Mouse (Mus musculus) cerebellum, adult 9-10 months (tissue): ENCODE measurements around the gene Fus.
A peak's percentile ranks its signal among the peaks of the same experiment; 100 is the strongest.

Experiments used
- DNase-seq: peaks from one replicate; pipeline ENCODE4 v3.0.0; 2022

The Fus gene

GRCm38 (mm10) chr7:127946470-127947023 lies 20.7 kb upstream of the Fus start, which contains the start of gene Prss36:
TSS of gene Prss36 (minus strand) at chr7:127946725.
- no peak for DNase-seq

GRCm38 (mm10) chr7:127952864-127953581 lies 14.2 kb upstream of the Fus start:
- DNase-seq = no peak

DNA sequence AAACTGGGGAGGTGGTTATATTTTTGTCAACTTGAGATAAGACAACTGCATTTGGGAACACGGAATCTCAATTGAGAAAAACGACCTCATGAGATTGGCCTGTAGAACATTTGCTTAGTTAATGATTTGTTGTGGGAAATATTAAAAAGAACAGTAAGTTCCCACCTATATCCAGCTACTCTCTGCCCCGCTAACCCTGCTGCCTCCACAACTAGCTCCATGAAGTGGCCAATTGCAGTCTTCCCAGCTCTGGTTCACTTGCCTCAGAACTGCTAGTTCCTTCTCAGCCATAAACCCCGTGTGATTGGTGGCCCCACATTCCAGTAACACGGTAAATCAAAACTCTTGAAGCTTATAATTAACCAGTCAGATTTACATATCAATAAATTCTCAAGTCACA lies 7.9 kb upstream of the Fus start:
- no peak for DNase-seq

GRCm38 (mm10) chr7:127966371-127966918 lies 812 bp upstream of the Fus start:
- peak; percentile 44 for DNase-seq

DNA sequence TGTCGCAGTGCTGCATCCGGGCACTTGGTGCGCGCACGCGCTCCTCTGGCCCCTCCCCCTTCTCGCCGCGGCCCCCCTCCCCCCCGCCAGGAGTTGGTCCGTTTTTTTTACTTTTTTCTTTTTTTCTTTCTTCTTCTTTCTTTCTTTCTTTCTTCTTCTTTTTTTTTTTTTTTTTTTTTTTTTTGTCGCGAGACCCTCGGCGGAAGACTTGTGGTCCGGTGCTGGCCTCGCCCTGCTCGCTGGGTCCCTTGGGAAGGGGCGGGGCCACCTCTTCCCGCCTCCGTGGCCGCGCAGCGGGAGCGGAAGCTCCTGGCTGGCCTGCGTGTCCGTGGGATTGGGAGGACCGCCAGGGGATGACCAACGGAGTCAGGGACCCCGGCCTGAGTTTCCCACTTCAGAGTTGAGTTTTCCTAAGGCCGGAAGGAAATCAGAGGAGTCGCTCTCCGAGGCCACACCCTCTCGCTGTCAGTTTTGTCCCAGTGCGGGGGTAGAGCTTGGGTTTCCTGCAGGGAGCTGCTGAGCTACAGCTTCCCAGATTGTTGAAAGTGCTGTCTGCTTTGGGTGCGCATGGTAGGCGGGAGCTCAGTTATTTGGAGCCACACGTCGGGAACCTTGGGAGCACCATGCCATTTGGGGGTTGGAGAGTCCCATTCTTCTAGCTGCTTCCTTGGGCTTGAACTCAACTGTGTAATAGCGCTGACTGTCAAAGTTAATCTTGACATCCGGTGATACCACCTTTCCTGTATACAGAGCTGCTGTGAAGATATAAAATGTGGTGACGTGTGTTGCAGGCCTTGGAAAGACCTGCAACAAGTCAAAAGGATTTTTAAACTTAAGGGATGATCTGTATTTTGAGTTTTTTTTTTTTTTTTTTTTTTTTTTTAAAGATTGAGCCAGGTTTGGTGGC lies 918 bp downstream of the Fus start:
- DNase-seq = peak; percentile 75

DNA sequence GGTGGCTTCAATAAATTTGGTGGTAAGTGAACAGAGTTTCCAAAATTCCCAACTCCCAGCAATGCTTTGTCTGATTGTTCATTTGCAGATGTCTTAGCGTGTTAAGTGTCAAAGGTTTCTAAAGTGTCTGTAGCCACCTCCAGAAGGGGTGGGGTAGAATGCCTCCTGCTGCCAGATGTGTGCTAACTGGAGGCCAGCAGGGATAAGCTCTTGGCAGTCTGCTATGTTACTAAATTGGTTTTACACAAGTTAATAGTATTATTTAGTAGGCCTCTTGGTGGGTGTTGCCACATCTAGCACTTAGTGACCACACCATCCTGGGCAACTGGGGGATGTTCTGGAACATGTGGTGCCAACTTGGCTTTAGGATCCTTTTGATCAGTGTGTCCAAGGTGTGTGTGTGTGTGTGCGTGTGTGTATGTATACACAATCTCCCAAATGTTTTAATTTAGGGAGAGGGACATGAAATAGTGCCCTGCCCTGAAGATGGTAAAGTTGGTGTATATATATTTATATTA lies 7.2 kb downstream of the Fus start:
- DNase-seq = no peak

GRCm38 (mm10) chr7:127978856-127979255 lies 11.6 kb downstream of the Fus start:
- no peak for DNase-seq

DNA sequence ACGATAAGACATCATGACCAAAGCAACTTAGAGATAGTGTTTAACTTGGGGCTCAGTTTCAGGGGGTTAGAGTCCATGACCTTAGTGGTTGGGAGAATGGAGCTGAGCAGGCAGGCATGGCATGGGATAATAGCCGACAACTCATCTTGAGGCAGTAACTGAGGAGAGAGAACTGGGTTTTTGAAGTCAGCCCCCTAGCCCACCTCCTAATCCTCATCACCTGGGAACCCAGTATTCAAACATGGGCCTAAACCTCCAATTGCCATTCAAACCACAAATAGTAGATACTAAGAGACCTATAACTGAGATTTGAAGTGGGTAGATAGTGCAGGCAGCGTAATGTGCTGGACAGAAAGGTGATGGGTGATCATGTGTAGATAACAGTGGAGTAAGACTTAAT lies 13.3 kb downstream of the Fus start:
- DNase-seq = no peak

- DNase-seq = no peak
Observed at GRCm38 (mm10) chr7:127988904-127989303, 21.6 kb downstream of the Fus start.

- peak; percentile 75 for DNase-seq
Observed at GRCm38 (mm10) chr7:127991643-127992487, 24.6 kb downstream of the Fus start.

DNA sequence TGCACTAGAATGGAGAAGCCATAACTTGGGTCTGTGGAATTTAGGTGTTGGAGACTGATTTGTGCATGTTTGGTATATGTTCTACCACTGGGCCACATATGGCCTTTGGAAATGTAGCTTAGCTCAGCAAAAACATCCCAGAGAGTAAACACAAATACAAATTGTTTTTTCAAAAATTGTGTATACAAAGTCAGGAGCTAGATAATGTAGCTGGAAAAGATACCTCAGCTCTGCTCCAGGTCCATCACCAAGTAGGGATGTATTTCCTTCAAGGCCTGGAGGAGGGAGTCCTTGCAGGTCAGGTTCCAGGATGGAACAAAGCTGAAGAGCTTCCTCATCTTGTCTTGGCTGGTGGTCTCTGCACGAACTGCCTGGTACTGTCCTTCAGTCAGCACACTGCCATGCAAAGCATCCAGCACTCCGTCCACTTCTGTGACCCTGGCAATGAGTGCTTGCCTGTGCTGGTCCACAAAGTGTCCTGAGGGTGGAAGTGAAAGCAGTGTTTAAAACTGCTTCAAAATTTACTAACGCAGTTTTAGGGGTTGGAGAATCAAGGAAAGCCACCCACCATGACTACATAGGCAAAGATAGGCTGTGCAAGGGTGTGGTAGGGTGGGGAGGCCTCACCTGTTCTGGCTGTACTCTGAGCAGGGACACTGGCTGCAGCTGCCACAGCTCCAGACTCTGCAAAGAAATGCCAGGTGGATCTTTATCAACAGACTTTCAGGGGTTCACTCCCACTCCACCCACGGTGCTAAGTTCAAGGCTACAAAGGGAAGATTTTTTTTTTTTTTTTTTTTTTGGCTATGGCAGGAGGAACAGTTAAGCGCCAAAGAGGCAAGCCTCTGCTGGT lies 25.5 kb downstream of the Fus start:
- DNase-seq = no peak

DNA sequence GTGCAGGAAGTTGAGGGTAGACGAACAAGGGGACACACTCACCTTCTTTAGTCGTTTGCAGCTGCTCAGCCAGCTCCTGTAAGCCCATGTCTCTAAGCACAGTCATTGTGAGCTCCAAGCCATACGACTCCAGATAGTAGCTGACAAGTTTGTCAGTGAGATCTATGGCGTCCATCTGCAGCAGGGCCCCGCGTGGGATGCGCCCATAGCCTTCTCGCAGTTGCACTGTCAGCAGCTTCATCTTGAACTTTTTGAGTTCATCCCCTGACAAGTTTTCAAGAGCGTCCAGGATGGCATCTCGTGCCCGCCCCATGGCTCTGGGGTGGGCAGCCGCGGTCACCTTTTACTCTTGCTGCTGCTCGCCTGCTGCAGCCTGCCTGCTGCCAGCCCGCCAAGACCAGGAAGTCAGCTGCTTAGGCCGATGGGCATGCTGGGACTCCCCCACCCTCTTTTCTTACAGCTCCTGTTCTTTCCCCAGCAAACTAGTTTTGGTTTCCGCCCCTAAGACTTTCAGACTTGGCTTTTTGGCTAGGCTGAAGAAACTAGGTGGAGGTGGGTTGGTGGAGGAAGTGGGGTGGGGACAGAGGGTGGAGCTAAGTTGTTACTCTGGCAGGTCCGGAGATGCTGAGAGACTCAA lies 26.2 kb downstream of the Fus start, which contains the start of gene Pycard:
Pycard (minus strand) TSS at position 527 of the 637 bp plus-strand sequence.
- no peak for DNase-seq

DNA sequence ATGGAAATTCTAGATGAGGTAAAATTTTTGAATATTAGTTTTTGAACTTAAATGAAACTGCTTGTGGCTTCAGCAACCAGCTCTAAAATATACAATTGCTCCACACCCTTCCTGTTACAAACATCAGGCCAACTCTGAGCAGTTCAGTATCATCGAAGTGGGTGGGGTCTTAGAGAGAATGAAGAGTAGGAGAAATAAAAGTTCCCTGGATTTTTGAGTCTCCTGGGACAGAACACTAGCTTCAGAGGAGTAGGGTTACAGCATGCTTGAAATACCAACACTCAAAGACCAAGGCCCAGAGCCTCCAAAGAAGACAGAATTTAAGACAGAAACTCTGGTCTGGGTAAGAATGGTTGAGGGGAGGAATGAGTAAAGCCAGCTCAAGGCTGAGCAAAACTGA lies 32.2 kb downstream of the Fus start:
- DNase-seq = no peak

DNA sequence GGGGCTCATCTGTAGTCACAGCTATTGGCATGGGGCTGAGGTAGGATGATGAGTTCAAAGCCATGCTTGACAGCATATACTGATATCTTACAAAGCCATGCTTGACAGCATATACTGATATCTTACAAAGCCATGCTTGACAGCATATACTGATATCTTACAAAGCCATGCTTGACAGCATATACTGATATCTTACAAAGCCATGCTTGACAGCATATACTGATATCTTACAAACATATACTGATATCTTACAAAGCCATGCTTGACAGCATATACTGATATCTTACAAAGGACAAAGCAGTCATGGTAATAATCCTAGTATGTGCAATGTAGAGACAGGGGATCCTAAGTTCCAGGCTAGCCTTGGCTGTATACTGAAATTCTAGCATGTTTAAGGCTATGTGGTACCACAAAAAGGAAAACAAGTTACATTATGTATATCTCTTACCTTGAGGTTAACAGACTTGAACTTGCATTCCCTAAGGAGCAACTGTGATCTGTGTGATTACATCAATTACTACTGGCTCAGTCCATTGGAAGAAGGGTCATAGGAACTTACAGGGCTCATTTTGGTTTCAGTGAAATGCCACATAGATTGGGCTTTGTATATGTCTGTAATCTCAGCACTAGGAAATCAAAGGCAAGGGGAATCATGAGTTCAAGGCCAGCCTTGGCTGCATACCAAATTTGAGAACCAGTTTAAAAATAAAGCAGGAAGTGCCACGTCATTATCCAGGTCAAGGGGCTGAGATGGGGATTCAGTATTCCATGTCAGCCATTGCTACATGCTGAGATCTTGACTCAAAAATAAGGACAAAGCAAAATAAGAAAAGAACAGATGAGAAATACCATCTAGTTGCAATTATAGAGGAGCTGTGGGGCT lies 33.1 kb downstream of the Fus start:
- no peak for DNase-seq

DNA sequence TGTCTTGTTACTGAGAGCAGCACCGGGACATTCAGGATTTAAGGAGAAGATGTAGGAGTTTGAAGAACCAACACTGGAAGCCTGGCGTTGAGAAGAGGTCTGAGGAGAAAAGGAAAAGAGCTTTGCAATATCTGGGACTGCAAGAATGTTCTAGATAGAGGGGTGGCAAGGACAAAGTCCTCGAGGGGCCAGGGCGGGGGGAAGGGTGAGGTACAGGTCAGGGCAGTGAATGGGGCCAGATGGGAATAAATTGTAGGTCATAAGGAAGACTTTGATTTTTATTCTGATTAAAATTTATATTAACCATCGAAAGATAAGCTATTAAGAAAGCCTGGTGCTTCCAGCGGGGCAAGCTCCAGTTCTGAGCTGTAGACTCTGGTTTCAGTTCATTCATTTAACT lies 35.8 kb downstream of the Fus start:
- DNase-seq = no peak

DNA sequence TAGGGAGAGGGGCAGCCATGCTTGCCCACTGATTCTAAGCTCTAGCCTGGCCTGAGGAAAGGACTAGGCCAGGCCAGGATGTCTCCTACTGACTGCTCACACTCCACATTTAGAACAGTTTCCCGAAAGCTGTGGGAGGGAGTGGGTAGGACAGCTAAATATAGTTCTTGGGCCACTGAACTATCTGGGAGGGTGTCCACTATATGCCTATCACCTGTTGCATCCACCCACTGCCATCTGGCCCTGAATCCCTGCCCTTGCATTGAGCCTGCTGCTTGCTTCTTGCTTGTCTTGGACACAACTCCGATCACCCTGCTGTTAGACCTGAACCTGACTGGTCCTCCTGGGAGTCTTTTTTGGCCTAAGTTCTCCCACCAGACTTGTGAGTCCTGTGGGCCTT lies 36.4 kb downstream of the Fus start, which contains the start of gene Trim72:
Trim72 (plus strand) TSS at position 262 of the 400 bp plus-strand sequence.
- DNase-seq = peak; percentile 88

DNA sequence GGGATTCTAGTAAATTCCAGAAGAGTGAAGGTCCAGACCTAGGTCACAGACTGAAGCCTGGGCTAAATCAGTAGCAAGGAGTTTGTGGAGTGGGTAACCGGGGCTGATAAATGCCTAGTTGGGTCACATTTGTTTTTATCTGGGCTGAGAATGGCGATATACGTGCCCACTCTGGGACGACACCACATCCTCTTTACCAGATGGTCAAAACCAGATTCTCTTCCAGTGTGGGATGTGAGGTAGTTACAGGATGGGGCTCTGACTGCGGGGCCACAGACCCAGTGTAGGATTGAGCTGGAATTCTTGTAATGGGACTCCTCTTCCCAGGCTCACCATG lies 36.9 kb downstream of the Fus start:
- DNase-seq = no peak

- peak; percentile 16 for DNase-seq
Observed at GRCm38 (mm10) chr7:128004487-128005362, 37.5 kb downstream of the Fus start.

DNA sequence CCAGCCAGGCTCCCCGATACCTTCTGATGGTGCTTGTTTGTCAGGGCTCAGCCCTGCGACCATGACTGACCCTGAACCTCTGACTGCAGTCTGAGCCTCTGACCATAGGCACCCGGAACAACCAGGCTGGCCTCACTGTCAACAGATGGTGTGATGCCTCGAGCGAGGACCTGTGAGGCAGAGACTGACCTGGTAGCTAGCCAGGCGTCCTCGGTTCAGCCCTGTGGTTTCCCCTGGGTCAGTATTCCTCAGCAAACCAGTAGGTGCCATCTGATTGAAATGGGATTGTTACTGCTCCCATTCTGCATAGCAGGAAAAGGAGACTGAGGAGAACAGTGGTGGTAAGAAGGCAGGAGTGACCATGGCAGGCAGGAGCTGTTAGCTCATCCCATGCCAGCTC lies 38.9 kb downstream of the Fus start:
- peak; percentile 46 for DNase-seq
